Mouse (Mus musculus): ENCODE results near the gene Bcas1. TPM values are rescaled to one million over a fixed set of nuclear protein-coding genes. Genes with fewer than 3 reads are reported as not detected.

Bcas1 gene
- polyA plus RNA-seq, 1 experiment from 2014 or later, result 0.48 TPM

- WGBS (ENCODE audit: insufficient replicate concordance), result 22% methylated on average over 17 of the region's 17 CpGs
- ATAC-seq, result peak; percentile 79
- no peak for TF ChIP-seq EP300 (IDR thresholded peaks at IDR 0.05; ENCODE audit: low read depth)
- TF ChIP-seq CTCF (IDR thresholded peaks at IDR 0.05; ENCODE audit: low read depth), result peak; percentile 82
- H3K4me2 ChIP-seq (ENCODE audit: low read depth, low read length), result peak overlapping the region; percentile 62
- H3K27ac ChIP-seq (ENCODE audit: low read depth), result peak overlapping the region; percentile 93
- no peaks in the 10 kb centered on the region for H3K36me3 ChIP-seq (replicated peaks; ENCODE audit: insufficient read depth, low read length)
- peak; percentile 89 for DNase-seq
- no peaks in the 10 kb centered on the region for H3K27me3 ChIP-seq (ENCODE audit: insufficient read depth, low read length)
- H3K9me3 ChIP-seq (ENCODE audit: low read length), result no peaks in the 10 kb centered on the region
- peaks cover 28% of the 10 kb centered on the region for H3K4me1 ChIP-seq (ENCODE audit: insufficient read depth)
- H3K9ac ChIP-seq (replicated peaks), result peak overlapping the region; percentile 36
- peak overlapping the region; percentile 7; the same call in 1 of the 2 replicates for H3K4me3 ChIP-seq (ENCODE audit: low read depth, low read length)
Observed at GRCm38 (mm10) chr2:170343133-170343818, 84.4 kb downstream of the Bcas1 start.

DNA sequence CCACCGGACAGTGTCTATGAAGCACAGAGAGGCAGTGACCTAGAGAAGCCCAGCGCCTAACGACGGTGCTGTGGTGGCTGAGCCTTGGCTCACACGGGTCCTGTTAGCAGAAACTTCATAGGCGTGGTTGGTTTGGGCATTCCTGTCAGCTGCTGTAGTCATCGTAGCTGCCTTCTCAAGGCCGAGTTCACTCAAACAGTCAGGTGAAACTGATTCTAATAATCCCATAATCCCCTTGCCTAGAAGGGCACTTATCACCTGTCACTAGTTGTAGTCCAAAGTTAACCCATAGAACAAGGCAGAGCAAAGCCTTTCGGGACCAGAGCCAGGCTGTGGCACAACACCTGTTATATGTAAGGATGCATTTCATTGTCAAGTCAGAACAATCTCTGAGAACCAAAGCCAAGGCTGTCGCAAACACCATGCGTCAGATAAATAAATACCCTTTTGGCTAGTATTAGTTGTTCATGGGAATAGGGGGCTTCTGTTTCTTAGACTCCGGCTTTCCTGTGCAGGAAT lies 85.3 kb downstream of the Bcas1 start:
- Histone ChIP-seq H3K9me3 (ENCODE audit: low read length) (no peaks in the 10 kb centered on the region), H3K4me3 (ENCODE audit: low read depth, low read length) (no peak overlapping the region), H3K4me2 (ENCODE audit: low read depth, low read length) (no peak overlapping the region), H3K36me3 (replicated peaks; ENCODE audit: insufficient read depth, low read length) (no peaks in the 10 kb centered on the region), H3K27me3 (ENCODE audit: insufficient read depth, low read length) (no peaks in the 10 kb centered on the region), H3K4me1 (ENCODE audit: insufficient read depth) (peaks cover 28% of the 10 kb centered on the region), H3K9ac (replicated peaks) (no peak overlapping the region), H3K27ac (ENCODE audit: low read depth) (no peak overlapping the region)
- TF ChIP-seq CTCF (IDR thresholded peaks at IDR 0.05; ENCODE audit: low read depth) (no peak), EP300 (IDR thresholded peaks at IDR 0.05; ENCODE audit: low read depth) (no peak)
- ATAC-seq, result no peak
- no peak for DNase-seq
- 83% methylated on average over 12 of the region's 12 CpGs for WGBS (ENCODE audit: insufficient replicate concordance)

GRCm38 (mm10) chr2:170341179-170341578 lies 86.5 kb downstream of the Bcas1 start:
- WGBS (ENCODE audit: insufficient replicate concordance), result 79% methylated on average over 8 of the region's 8 CpGs
- H3K9ac ChIP-seq (replicated peaks), result no peak overlapping the region
- no peaks in the 10 kb centered on the region for H3K36me3 ChIP-seq (replicated peaks; ENCODE audit: insufficient read depth, low read length)
- no peak overlapping the region for H3K4me2 ChIP-seq (ENCODE audit: low read depth, low read length)
- H3K9me3 ChIP-seq (ENCODE audit: low read length), result no peaks in the 10 kb centered on the region
- H3K27ac ChIP-seq (ENCODE audit: low read depth), result no peak overlapping the region
- TF ChIP-seq CTCF (IDR thresholded peaks at IDR 0.05; ENCODE audit: low read depth) (no peak), EP300 (IDR thresholded peaks at IDR 0.05; ENCODE audit: low read depth) (no peak)
- no peak overlapping the region for H3K4me3 ChIP-seq (ENCODE audit: low read depth, low read length)
- ATAC-seq (no peak), DNase-seq (no peak)
- H3K4me1 ChIP-seq (ENCODE audit: insufficient read depth), result peaks cover 30% of the 10 kb centered on the region
- no peaks in the 10 kb centered on the region for H3K27me3 ChIP-seq (ENCODE audit: insufficient read depth, low read length)

DNA sequence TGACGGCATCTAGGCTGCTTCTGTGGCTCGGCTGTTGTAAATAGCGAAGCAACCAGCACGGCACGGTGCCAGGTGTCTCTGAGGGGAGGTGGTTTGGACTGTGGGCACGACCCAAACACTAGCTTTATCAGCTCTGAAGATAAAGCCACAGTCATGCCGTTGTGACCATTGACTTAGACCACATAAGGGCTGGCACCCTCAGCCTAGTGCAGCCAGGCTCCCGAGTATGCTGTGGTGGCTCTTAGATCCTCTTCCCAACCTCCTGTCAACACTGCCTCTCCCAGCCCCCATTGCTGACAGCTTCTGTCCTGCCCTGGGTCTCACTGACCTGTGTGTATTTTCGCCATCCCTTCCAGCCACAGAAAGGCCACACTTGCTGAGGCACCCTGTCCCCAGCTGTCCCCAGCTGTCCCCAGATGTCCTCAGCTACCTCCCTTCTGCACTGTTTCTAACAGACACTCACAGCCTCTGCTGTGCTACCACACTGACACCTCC lies 91.3 kb downstream of the Bcas1 start:
- no peak for DNase-seq

DNA sequence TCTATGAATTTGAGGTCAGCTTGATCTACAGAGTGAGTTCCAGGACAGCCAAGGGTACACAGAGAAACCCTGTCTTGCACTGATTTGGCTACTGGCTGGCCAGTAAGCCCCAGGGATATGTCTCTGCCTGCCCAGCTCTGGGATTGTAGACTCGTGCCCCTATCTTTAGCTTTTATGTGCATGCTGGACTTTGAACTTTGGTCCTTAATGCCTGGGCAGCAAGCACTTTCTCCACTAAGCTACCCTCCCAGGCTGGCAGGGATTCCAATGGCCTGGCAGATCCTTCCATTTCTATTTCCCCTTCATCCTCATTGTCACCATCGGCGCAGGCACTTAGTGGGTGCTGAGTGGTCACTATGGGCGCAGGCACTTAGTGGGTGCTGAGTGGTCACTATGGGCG lies 92.5 kb downstream of the Bcas1 start:
- WGBS (ENCODE audit: insufficient replicate concordance), result 87% methylated on average over 5 of the region's 5 CpGs
- H3K9me3 ChIP-seq (ENCODE audit: low read length), result no peaks in the 10 kb centered on the region
- no peak for TF ChIP-seq CTCF (IDR thresholded peaks at IDR 0.05; ENCODE audit: low read depth)
- no peak for TF ChIP-seq EP300 (IDR thresholded peaks at IDR 0.05; ENCODE audit: low read depth)
- no peak overlapping the region for H3K9ac ChIP-seq (replicated peaks)
- ATAC-seq (no peak), DNase-seq (no peak)
- no peaks in the 10 kb centered on the region for H3K36me3 ChIP-seq (replicated peaks; ENCODE audit: insufficient read depth, low read length)
- H3K4me2 ChIP-seq (ENCODE audit: low read depth, low read length), result no peak overlapping the region
- H3K4me1 ChIP-seq (ENCODE audit: insufficient read depth), result peaks cover 8% of the 10 kb centered on the region; the same call in 1 of the 2 replicates
- H3K4me3 ChIP-seq (ENCODE audit: low read depth, low read length), result no peak overlapping the region
- H3K27ac ChIP-seq (ENCODE audit: low read depth), result no peak overlapping the region
- H3K27me3 ChIP-seq (ENCODE audit: insufficient read depth, low read length), result no peaks in the 10 kb centered on the region

More for the DNA sequence above, 91.3 kb downstream of the Bcas1 start:
- no peaks in the 10 kb centered on the region for H3K27me3 ChIP-seq (ENCODE audit: insufficient read depth, low read length)
- H3K9me3 ChIP-seq (ENCODE audit: low read length), result no peaks in the 10 kb centered on the region
- no peaks in the 10 kb centered on the region for H3K36me3 ChIP-seq (replicated peaks; ENCODE audit: insufficient read depth, low read length)
- no peak for TF ChIP-seq EP300 (IDR thresholded peaks at IDR 0.05; ENCODE audit: low read depth)
- no peak for TF ChIP-seq CTCF (IDR thresholded peaks at IDR 0.05; ENCODE audit: low read depth)
- 36% methylated on average over 9 of the region's 9 CpGs for whole genome bisulfite sequencing (ENCODE audit: insufficient replicate concordance)
- H3K4me1 ChIP-seq (ENCODE audit: insufficient read depth), result 0 out of 2 replicates have a peak, but pooled peaks cover 2% of the 10 kb centered on the region
- no peak for ATAC-seq
- H3K9ac ChIP-seq (replicated peaks), result no peak overlapping the region
- no peak overlapping the region for H3K4me3 ChIP-seq (ENCODE audit: low read depth, low read length)
- H3K27ac ChIP-seq (ENCODE audit: low read depth), result no peak overlapping the region
- no peak overlapping the region for H3K4me2 ChIP-seq (ENCODE audit: low read depth, low read length)

- Histone ChIP-seq H3K9ac (replicated peaks) (no peak overlapping the region), H3K36me3 (replicated peaks; ENCODE audit: insufficient read depth, low read length) (no peaks in the 10 kb centered on the region), H3K4me3 (ENCODE audit: low read depth, low read length) (no peak overlapping the region), H3K27ac (ENCODE audit: low read depth) (no peak overlapping the region), H3K4me1 (ENCODE audit: insufficient read depth) (peaks cover 17% of the 10 kb centered on the region), H3K4me2 (ENCODE audit: low read depth, low read length) (no peak overlapping the region), H3K9me3 (ENCODE audit: low read length) (no peaks in the 10 kb centered on the region), H3K27me3 (ENCODE audit: insufficient read depth, low read length) (no peaks in the 10 kb centered on the region)
- 68% methylated on average over 2 of the region's 2 CpGs for WGBS (ENCODE audit: insufficient replicate concordance)
- no peak for DNase-seq
- ATAC-seq, result no peak
- no peak for TF ChIP-seq CTCF (IDR thresholded peaks at IDR 0.05; ENCODE audit: low read depth)
- TF ChIP-seq EP300 (IDR thresholded peaks at IDR 0.05; ENCODE audit: low read depth), result no peak
Observed at GRCm38 (mm10) chr2:170331870-170332269, 95.8 kb downstream of the Bcas1 start.
